Mouse (Mus musculus) retina, embryonic 14.5 days (tissue): ENCODE results near the gene Sgip1.

Experiments
- DNase-seq: peaks from one replicate; pipeline ENCODE4 v3.0.0-alpha.2; 2015; ENCODE audit warnings: low spot score

Sgip1 gene

DNA sequence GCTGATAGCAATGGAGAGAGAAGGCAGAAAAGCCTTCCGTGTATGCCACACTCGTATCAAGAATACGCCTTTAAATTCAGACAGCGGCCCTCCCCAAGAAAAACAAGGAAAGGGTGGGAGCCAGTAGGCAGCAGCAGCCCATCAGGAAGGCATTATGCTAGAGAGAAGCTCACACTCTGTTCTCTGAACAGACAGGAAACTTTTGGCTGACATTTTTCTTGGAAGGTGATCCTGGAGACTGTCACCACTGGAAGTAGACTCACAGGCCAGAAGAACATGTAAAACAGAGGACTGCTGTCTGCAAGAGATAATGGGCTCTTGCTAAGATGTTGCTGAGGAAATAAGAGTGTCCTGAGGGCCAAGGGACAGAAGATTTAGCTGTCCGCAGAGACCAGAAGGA lies 158.6 kb downstream of the Sgip1 start:
- DNase-seq: no peak

DNA sequence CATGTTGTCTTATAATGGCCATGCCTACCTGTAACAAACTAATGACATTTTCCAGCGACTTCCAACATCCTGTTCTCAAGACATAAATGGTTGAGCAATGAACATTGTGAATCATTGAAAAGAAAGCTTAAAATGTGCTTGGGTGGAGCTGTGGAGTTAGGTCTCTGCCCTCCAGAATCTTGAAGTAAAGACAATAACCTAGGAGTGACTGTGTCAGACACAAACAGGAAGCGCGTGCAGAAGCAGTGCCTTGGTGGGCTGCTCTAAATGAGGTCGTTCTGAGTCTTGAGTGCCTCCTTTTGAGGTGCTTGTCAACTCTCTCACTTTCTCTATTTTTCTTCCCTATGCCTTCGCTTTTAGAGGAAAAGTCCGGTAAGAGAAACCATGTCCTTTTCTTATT lies 159.1 kb downstream of the Sgip1 start:
- no peak for DNase-seq

DNA sequence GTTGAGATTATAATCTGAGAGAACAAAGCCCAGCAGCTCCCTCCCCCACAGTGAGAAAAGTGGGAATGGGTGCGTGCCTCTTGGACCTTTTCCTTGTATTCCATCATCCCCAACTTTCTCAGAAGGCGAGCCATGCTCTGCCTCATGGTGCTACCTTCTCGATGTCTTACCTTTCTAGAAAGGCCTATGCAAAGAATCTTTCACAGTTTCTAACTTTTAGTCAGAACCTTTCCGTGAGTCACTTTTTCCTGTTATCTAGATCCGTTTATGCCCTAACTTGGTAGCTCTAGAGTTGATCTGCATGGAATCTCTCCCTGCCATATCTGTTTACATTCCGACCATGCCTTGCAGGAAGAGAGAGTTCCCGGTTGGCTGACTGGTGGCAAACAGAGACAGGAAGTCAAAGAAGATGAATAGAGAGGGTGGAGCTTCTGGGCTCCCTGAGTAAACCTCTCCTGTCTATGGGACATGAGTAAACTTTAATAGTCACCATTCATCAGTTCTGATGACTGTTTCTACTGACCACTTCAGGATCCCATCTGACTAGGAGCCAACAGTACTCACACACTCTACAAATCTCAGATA lies 166.8 kb downstream of the Sgip1 start:
- no peak for DNase-seq

DNA sequence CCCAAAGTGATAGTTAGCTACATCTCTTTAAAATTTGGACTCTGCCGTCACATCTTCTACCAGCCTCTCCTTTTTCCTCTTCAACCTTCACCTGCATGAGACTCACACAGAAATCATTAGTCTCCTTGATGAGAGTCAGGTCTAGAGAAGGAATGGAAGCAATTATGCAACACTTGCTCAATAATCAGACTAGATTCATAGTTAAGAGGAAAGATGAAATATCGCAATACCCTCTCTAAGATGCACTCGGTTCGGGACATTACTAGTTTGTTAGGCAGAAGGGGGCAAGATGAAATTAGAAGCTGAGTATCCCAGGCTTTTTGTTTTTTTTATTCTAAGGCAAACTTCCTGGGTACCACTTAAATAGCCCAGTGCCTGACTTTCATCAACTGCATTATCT lies 169.1 kb downstream of the Sgip1 start:
- DNase-seq: no peak

DNA sequence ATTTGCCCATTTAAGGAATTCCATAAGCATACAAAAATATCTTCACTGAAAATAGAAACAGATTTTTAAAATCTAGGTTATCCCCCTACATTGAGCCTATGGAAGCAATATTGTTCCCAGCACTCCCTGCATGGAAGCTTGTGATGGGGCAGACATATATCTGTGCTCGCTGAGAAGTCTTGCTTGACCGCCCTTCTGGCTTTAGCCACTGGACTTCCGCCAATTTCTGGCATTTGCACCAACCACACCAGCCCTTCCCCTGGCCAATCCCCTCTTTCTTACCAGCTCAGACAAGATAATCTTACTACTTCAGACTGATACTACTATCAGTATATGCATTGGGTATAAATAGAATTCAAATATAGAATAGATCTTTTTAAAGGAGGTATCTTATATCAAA lies 172.1 kb downstream of the Sgip1 start:
- no peak for DNase-seq

DNA sequence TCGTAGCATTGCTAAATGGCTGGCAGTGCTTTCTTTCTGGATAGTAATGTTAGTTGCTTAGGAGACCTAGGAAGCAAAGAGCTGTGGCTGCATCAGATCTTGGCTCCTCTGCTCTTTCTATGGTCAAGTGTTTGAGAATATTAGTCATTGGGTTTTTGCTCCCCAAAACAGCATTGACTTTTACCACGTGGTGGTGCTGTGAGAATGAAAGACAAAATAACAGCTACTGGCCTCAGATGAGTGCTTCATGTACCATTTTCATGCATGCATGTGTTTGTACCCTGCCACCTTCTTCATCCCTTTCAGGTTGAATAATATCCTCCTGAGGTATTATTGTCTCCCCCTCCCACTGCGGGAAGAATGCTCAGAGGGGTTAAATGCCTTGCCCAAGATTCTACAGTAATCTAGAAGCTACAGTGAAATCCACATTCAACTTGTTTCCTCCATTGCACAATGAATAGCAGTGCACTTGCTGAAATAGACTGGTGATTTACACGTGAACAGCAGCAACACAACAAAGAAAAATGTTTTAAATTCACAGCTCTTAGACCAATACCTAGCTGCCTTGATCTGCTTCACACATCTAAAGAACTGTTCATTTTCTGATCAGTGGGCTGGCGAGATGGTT lies 172.7 kb downstream of the Sgip1 start:
- DNase-seq: no peak

DNA sequence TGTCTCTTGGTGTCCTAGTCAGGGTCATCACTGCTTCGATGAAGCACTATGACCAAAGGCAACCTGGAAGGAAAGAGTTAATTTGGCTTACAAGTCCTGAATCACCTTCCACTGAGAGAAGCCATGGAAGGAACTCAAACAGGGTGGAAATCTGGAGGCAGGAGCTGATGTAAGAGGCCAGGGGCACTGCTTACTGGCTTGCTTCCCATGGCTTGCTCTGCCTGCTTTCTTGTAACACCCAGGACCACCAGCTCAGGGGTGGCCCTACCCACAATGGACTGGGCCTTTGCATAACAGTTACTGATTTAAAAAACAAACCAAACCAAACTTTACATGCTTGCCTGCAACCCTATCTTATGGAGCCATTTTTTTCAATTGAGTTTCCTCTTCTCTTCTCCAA lies 177.1 kb downstream of the Sgip1 start:
- no peak for DNase-seq

DNA sequence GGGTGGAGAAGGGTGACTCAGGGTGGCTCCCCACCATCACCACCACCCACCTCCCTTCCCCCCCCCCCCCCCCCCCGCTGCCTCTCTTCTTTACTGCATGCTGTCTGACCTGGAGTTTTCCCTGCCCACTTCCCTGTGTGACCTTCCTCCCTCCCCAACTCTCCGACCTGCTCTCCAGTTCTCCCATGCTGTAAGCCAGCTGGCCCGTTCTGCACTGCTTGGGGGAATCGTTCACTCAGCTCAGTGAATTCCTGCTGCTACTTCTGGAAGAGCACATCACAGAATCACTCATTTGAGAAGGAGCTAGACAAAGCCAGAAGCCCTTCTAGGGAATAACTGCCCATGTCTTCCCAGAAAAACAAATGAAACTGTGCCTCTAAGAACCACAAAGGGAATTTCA lies 188.4 kb downstream of the Sgip1 start:
- no peak for DNase-seq

DNA sequence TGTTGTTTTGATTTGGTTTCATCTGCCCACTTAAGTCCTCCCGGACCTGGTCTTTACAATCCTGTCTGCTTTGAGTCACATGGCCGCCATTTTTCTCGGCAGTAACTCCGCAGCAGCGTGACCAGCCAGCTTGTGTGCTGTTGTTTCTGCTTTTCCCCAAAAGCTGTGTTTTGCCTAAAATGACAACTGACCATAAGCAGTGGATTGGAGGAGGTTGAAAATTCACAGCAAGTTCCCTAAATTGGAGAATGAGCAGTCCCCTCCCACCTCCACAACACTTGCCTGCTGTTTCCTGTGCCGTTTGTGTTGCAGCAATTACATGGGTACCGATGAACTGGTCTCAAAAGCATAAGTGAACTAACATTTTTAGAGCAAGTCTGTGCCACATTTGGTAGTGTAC lies 189.6 kb downstream of the Sgip1 start:
- no peak for DNase-seq

DNA sequence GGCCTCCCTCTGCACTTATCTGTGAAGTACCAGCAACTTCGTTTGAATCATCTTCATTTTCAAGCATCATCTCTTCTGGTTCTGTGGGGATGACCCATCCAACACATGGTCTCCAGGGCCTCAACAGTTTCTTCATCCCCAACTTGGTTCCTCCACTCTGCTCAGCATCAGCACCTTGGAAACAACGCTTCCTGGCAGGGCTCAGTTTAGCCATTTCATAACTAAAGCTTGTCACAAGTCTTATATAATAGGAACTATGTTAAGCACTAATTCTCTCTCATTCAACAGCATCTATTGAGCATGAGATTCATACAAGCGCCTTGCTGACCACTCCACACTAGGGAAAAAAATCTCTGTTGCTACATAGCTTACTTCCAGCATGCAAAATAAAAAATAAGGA lies 199.2 kb downstream of the Sgip1 start:
- no peak for DNase-seq

DNA sequence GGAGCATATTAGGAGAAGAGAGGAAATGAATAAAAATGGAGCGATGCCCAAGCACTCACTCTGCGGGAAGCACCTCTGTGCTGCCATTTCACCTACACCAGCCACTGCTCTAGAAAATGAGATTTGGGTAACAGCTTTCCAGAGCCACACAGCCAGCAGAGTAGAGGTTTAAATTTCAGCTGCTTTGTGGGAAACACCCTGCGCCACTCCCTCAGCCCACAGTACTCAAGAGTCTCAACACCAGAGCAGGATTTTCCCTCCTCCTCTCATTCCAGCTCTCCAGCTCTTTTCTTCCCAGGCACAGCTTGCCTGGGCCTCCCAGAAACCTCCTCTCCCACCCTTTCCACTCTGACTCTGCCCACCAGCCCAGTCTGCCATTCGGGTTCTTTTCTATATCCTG lies 199.6 kb downstream of the Sgip1 start:
- no peak for DNase-seq

DNA sequence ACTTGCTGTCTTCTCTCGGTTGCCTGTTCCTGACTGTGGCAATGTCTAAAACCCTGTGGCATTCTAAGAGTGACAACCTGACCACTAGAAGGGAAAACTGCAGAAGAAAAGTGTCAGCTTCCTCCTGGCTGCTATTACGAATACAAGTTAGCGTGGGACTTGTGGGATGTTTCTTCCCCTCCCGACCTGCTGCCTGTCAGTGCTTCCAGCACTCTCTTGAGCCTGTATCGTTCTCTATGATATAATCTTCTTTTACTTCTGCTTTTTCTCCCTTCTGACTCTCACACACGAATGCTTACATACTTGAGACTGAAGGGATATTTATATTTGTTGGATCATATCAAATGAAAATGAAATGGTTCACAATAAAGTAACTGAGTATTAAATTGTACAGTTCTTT lies 203.2 kb downstream of the Sgip1 start:
- no peak for DNase-seq

DNA sequence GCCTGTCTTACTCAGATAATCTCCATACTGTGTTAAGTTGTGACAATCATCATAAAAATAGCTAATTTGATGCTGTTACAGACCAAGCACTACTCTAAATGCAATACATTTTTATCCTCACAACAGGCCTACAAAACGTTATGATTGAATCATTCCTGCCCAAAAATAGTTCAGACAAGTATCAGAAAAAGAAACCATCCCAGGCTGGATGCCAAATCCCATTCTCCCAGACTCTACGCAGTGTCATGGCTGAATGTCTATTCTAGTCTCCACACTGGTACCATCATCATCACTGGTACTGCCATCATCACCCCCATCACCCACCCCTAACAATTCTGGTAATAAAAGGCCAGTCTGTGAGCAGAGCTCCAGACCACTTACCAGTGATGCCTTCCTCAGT lies 211.4 kb downstream of the Sgip1 start:
- DNase-seq: no peak

DNA sequence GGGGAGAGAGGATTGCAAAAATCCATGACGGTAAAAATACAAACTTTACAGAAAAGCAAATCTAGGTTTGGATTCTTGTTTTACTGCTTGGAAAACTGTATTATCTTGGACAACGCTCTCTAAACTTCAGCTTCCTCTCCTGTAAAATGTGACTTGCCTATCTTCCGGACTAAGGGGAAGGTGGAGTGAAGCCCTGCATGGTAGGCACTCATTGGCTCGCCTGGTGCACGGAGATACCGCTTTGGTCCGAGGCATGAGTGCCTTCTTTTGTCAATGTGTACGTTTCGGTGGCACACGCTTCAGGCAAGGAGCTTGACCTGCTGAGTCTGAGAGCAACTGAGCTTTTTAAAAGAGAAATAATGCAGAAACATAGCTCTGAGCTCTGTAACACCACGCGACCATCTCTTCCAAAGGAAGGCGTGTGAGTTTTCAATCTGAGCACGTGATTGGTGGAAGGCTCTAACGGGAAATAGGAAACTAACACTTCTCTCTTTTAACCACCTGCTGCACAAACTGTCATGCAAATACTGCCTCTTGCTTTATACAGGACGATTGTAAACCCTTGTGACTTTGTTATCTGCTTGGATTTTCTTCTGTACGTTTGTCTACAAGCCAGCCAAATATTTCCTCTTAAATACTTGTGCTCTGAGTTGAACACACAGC lies 214.3 kb downstream of the Sgip1 start:
- DNase-seq: no peak

DNA sequence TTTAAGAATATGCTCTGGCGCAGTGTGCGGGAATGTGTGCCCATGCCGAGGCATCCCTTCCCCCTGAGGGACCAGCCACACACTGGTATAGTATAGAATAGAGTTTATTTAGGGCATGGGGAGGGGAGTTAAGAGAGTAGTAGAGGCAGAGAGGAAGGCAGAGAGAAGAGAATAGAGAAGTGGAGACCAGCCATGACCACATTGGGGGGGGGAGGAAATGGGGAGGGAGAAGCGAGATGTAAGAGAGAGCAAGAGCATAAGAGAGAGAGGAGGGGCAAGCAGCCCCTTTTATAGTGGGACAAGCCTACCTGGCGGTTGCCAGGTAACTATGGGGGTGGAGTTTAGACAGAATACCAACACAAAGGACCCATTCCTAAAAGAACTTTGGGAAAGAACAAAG lies 218.3 kb downstream of the Sgip1 start:
- no peak for DNase-seq

DNA sequence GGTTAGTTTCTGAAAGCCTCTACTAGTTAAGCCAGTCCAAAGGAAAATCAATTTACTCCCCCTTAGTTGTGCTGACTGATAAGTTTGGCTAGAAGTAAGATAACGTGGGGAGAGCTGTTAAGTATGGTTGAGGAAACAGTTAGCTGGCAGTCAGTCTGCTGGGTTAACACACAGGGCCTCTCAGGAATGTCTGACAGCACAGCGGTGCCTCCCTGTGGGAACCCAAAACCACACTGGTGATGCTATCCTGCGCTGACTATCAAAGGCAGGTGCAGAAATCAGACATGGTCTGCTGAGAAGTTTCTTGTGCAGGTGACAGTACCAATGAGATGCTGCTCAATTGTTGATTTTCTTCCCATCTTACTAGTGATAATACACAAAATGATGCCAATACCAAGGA lies 223.1 kb downstream of the Sgip1 start:
- no peak for DNase-seq

DNA sequence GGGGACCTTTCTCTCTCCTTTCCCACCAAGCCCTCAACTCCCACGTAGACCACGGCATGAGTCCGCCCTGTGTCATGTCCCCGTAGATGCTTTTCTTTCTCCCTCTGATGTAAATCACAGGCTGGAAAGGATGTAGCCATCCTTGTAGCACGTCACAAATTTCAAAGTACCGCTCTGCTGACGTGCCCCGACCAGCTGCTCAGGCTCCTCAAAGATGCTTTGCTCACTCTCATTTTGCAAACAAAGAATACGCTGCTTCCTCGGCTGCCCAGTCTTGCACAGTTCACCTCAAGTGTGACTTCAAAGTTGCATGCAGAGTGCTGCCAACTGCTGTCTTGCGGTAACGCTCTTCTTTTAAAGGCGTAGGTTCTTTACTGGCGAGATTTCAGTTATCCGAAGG lies 226.7 kb downstream of the Sgip1 start:
- DNase-seq: no peak

DNA sequence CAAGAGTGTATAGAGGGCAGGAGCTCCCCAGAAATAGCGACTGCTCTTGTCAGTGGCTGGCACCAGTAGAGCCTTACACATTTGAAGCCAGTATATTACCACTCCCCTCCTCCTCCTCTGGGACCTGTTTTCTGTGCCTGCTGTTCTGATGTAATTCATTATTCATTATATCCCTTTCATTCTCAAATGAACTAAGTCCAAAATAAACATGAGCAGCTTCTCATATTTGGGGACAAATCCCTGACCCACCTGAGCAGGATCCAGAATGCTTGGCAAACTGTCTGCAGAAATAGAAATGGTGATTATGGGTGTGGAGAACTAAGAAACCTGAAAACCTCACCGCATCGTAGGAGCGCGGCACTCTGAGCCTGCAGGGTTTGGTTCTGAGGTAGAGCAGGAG lies 228.5 kb downstream of the Sgip1 start:
- no peak for DNase-seq

DNA sequence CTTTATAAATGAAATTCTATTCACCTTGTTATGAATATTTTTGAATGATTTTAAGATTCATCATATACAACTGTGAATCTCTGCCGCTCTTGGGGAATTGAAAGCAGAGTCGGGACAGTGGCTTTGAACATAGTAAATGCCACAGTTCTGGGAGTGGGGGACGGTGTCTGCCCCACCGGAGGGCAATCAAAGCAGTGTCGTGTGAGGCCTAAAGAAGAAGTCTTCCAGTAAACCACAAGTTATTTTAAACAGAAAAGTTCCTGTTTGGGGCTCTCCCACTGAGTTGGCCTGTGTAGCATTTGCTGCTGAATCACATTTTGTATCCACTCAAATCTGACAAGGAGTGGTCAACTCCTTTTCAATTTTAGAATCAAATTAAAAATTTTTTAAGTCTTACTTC lies 230.1 kb downstream of the Sgip1 start:
- DNase-seq: no peak

DNA sequence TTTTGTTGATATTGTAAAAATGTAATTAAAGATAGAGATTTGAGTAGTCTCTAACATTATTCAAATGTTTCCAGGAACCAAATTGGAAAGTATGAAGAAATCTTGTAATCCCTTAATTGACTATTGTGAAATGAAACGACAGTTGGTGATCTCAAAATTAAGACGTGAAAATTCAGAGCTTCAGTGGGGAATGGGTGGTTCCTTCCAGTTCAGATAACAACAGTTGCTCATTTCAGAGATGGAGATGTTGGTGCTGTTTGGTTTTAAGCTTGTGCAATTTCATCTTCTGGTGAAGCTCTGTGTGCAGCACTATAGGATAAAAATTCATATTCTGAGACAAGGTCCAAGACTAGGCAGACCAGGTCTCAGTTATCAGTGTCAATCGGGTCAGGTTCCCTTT lies 231.0 kb downstream of the Sgip1 start:
- DNase-seq: no peak

DNA sequence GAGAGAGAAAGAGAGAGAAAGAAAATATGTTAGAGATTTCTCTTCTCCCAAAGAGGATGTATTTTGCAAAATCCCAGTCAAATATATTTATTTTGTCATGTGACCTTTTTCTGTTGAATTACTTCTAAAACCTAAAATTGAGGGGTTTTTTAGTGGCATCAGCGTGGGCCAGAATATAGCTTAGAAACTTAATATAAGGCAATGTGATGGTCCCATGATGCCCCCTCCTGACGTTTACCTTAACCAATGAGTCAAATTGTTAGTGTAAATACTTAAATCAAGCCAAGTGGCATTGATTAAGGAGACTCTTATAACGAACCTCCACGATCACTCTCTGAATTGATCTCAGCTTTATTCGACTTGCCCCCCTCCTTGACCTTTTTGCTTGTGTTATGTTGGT lies 233.1 kb downstream of the Sgip1 start:
- no peak for DNase-seq

DNA sequence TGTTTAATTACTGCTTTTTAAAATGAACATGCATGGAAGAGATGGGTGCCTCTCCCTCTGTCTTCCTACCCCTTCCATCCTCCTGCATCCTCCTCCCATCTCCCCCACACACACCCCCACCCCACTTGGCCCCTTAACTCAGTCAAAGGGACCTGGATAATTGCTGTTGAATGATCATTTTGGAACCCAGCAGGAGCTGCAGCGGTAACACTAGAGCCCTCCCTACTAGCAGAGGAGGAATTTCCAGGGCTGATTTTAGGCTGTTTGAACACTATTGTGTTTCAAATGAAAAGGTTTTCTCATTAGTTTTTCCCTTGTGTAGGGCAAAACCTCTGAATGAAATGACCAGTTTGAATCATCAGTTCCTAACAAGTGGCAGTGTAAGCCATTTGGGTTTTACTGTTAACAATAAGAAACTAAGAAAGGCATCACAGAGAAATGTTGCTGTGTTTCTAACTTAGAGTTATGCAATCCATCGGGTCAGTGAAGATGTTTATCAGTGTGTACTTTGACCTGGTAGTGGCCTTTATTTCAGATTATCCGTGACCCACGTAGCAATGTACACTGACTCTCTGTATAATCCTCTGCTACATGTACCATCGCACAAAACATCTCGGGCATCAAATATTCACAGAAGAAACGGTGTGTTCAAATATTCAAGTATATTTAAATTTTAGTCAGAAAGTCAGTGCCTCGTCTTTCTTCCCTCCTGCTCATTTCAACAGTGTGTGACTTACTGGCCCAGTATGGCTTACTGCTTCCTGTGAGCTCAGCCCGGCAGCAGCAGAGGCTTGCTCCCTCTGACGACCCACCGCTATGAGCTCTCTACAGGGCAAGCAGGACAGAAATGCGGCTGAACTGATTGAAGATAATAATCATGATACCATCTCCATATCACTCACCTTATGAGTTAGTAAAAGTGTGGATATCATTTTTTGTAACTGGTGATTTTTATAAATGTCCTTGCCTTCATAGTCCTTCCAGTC lies 235.5 kb downstream of the Sgip1 start:
- peak; percentile 59 for DNase-seq
